Mouse (Mus musculus): ENCODE data around the gene Agpat3.

DNA sequence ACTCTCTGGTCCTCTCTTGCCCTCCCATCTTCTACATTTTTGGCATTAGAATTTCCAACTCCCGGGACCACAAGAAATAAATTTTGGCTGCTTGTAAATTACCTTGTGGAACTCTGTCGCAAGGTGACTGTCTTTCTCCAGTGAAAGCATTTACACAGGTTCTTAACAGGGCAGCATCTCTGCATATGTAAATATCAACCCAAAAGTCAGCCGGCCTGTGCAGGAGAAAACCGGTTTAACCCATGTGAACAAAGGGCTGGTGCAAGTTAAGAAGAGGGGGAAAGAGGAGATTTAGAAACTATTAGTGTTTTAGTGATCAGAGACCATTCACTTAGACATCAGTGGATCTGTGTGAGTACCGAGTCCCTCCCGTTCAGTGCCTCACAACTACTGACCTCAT is 92.6 kb downstream of the Agpat3 start:
- TF ChIP-seq POLR2A (IDR thresholded peaks at IDR 0.05; ENCODE audit: low read depth, low read length) (no peak), CTCF (IDR thresholded peaks at IDR 0.05; ENCODE audit: extremely low read depth, insufficient read length, insufficient replicate concordance, low read depth, low read length) (no peak)

All from small intestine, adult 2 months (tissue).